Mouse (Mus musculus): ENCODE measurements around the gene Fgfr2.

DNA sequence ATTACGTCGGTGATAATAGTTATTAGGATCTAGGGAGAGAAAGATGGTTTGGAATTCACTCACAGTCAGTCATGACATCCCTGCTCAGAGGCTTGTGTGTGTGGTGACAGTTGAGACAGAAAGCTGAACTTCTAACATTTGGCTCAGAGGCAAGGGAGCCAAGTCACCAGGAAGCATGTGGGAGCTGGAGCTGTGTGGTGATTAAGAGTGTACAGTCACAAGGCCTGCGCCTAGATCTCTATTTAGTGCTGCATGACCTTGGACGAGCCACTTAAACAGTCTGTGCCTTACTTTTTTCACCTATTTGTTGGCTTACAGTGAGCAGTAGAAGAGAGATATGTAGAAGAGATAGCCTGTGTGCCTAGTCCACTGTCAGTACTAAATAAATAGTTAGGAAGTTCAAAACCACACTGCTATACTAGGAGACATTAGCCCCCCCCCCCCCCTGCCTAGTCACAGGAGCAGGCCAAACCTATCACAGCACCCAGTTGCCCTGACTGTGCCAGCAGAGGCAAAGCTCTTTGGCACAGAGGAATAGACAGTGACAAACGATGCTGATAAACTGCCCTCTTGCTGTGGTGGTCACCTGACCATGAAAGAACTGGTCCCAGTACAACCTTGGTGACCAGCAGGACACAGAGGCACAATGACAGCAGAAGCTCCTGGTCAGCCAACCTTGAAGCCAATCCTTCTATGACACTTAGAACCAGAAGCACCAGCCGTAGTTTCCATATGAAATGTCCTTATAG, 1052.1 kb downstream of the Fgfr2 start:
- no peak for TF ChIP-seq CTCF (IDR thresholded peaks at IDR 0.05; ENCODE audit: control insufficient read depth, insufficient read depth, insufficient read length)
- no peak for TF ChIP-seq USF1 (IDR thresholded peaks at IDR 0.05; ENCODE audit: low read depth)
- TF ChIP-seq MYOD1 (IDR thresholded peaks at IDR 0.05; ENCODE audit: control insufficient read depth, insufficient read length, low read depth), result no peak
- TF ChIP-seq MYOG (IDR thresholded peaks at IDR 0.05; ENCODE audit: control insufficient read depth, extremely low read depth, insufficient read length), result no peak
- no peak for TF ChIP-seq CEBPB (IDR thresholded peaks at IDR 0.05; ENCODE audit: low read depth)
